Mouse (Mus musculus): ENCODE measurements around the gene Cdc42ep4.

- no peak for TF ChIP-seq POLR2A (IDR thresholded peaks at IDR 0.05; ENCODE audit: borderline replicate concordance, control insufficient read depth, low read depth, low read length)
- TF ChIP-seq CTCF (IDR thresholded peaks at IDR 0.05; ENCODE audit: control insufficient read depth, insufficient read depth, low read length): no peak
These were observed 24.4 kb downstream of the Cdc42ep4 start for GRCm38 (mm10) chr11:113726994-113727888.

Measured in bone marrow, adult 2 months (tissue).